Mouse (Mus musculus) megakaryocyte-erythroid progenitor cell, adult 5-6 weeks (primary cell): ENCODE measurements at regions not wholly inside any gene's neighbourhood (a gene's known extent, or its start where the extent isn't known, plus 50 kb on each side); places are given as distances from the start of the nearest gene placed in this dataset.

Experiments used
- ATAC-seq: replicated peaks from 2 replicates; pipeline ENCODE4 v1.8.0; 2016; ENCODE audit warnings: mild to moderate bottlenecking, inconsistent platforms; ENCODE audit not compliant: severe bottlenecking, poor library complexity, low FRiP score, low TSS enrichment

DNA sequence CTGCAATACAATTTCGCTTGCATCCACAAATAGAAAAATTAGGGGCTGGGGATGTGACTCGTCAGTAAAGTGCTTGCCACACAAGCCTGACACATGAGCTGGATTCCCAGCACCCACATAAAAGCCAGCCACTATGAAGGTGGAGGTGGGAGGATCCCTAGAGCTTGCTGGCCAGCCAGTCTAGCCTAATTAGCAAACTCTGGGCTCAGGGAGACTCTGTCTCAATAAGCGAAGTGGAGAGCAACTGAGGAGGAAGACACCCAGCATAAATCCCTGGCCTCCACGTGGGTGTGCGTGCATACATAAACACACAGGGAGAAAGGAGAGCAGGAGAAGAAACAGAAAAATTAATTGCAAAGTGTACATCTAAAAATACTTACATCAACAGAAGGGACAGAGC lies 134.1 kb upstream of the Gm6657 start:
- no peak for ATAC-seq

DNA sequence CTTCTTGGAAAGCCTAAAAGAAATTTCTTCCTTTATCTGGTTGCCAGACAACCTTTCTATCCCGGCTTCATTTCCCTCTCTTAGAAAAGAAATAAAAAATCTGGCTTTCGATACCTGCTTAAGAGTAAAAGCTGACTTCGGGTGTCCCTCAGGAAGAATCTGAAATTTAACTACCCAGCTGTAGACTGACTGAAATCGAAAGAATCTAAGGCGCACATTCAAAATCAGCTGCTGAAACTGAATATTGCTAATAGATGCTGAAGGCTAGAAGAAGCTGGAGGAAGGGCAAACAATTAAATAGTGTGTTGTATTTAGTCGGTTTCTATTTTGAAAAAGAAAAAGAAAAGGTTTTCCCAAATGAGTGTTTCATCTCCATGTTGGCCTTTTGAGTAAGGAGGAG lies 128.0 kb upstream of the Gm6657 start:
- no peak for ATAC-seq

DNA sequence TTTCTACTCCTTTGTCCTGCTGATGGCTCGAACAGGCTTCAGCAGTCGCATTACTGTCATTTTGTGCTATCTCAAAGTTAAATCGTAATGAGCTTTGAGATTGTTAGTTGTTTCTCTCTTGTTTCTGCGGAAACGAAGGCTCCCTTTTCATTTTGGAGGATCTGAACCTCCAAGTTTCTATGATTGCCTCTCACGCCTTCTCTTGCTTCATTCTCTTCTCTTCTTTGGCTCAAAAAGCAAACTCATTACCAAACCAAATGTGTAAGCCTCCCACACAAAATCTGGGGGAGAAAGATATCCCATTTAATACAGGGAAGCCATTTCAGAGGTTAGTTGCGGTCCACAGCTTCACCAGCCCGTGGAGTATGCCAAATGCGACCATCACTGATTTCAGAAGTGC lies 121.1 kb upstream of the Gm6657 start:
- ATAC-seq, result no peak

DNA sequence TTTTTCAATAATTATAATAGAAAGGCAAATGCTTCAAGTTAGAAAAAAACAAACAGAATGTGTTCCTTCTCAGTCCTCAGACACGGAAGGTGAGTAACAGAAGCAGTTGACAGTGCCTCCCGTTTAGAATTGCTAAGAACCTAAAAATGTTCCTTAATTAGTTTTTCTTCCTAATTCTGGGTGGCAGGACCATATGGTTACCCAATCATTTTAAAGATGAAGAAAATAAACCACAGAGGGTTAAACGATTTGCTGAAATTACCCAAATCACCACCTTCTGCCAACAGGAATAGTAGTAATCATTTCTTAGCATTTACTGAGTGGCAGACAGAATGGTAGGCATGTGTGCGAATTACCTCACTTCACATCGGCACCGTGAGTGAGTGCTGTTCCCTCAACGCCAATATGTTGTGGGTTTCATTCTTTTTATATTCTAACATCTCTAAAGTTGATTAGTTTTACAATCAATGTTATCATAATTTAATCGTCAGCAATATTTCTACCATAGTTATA lies 119.7 kb upstream of the Gm6657 start:
- no peak for ATAC-seq

DNA sequence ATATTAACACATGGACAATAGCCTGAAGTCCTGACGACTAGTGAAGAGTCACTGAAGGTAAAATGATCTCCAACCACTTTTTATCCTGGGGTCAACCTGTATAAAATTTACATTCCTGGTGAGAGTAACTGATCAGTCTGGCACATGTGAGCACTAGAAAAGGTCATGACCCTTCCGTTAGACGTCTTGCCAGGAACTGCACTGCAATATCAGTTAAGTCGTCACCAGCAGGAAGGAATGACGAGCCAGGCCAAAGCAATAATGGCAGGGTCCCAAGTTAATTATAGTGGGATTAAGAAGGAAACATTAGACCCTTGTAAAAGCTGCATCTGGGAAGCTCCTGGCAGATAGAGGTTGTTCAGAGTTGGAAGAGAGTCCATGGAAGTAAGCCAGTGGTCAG lies 116.8 kb upstream of the Gm6657 start:
- no peak for ATAC-seq

DNA sequence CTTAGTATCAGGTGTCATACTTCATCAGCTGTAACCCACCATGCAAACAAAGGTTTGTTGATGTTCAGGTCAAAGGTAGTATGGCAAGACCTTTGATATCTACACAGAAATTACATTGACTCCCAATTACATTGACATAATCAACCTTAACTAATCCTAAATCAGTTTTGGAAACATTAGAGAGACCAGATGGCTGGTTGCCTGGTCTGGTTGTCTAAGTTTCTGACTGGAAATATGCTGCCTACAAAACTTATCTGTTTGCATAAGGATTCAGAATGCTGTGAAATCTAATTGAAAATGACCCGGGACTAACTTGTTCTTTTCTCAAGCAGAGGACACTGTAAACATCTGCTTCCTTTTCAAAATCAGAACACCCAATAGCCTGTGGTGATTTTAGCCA lies 111.9 kb upstream of the Gm6657 start:
- no peak for ATAC-seq

DNA sequence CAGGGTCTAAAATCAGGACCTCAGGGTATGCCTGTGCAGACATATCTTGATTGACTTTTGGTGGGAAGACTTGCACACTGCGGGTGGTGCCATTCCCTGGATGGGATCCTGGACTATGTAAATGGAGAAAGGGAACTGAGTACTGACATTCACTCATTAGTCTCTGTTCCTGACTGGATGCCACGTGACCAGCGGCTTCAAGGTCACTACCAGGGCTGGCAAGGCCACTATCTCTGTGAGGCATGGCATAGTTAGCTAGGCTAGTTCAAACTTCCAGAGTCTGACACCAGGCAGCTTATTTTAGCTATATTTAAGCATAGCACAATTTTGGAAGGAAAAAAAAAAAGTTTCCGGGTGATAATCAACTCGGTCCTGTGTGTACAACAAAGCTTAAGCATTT lies 108.0 kb upstream of the Gm6657 start:
- no peak for ATAC-seq

DNA sequence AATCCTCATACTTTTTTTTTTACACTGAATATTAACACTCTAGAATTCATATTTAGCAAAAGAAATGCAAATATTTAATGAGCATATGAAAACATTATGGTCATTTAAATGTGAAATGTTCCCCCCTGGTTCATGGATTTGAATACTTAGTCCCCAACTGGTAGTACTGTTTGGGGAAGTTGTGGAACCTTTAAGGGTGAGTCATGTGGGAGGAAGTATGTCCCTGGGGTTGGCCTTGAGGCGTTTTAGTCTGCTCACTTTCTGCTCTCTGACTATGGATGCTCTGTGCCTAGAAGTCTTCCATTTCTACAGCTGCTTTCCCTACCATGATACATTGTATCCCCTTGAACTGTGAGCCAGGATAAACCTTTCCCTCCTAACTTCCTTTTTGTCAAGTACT lies 106.1 kb upstream of the Gm6657 start:
- no peak for ATAC-seq

DNA sequence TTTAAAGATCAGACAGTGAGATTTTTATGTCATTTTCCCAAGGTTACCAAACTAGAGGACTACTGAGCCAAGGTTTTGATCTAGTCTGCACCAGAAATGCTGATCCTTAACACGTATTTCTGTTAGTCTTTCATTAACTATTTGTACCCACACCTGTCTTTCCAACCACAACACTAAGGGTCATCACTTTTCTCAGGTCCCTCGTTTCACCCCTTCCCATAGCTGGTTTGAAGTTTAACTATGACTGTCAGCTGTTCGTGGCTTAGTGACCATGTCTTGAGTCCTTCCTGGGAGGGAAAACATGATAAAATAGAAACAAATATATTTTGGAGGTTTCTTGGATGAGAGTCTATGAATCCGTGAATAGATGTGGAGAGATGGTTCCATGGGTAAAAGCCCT lies 99.6 kb upstream of the Gm6657 start:
- no peak for ATAC-seq

DNA sequence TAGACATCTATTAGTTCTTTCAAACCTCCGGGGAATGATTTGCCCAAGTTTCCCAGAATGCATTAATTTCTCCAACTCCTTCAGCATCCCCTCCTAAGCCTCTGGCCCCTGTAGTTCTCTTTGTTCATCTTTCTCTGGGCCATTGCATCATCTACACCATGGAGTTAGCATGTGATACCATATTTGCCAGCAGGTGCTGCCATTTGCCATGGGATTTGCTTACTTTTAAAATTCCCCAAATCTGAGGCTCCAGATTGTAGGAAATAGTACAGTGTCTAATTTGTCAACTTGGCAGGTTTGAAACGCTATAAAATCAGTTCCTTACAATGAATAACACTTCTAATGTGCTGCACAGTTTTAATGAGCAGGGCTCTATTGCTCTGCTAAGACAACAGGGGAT lies 98.7 kb upstream of the Gm6657 start:
- no peak for ATAC-seq

DNA sequence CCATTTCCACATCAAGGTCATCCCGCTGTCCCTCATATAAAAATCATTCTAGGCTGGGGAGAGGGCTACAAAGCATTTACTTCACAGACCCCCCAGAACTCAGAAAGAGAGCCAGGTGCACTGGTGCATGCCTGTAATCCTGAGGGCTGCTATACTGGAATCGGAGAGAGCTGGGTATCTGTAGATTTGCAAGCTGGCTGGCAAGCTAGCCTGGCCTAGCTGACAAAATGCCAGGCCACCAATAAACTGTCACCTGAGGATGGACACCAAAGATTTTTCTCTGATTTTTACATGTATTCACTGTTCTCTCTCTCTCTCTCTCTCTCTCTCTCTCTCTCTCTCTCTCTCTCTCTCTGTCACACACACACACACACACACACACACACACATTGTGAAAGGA lies 98.1 kb upstream of the Gm6657 start:
- ATAC-seq, result no peak

DNA sequence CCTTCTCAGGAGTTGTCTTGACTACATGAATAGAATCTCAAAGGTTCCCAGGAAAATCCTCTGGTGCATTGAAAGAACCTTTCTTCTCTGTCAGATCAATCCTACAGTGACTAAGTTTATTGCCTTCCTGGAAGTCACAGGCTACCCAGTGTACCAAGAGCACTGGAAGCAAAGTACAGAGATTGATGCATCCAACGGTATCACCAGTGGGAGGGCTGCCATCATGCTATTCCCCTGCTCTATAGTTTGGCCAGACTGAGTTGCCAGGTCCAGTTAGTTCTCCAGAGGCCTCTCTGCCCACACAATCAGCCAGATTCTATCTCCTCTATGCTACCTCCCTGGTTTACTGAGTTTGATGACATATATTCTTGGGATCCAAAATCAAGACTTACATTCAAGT lies 96.9 kb upstream of the Gm6657 start:
- no peak for ATAC-seq

DNA sequence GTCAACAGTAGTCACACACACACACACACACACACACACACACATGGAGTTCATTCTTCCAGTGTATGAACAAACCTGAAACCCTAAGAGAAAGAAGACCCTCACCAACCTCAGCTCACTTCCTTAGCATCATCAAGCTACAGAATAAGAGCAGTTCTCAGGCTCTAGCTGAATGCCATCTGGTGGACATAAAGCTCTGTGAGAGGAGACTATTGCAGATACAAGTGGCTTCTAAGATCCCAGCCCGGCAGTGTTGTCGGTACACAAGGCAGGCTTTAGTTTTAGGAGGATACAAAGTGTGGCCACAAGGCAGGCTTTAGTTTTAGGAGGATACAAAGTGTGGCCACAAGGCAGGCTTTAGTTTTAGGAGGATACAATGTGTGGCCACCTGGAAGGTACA lies 96.3 kb upstream of the Gm6657 start:
- no peak for ATAC-seq

DNA sequence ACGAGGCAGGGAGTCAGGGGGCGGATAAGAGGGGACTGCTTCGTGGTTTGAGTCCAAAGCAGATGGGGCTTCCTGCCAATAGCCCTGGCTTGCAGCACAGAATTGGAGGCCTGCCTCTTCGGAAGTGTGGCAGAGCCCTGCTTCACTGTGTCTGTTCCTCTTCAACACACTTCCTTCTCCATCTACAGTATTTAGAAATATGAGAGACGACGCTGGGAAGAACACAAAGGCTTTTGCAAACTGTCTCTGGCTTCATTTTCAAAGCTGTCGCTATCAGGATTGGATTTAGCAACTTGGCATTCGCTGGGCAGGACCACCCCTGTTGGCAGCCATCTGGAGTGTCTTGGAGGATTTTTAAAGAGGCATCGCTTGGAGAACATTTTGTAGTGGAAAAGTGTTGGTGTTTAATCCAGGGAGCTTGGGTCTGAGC lies 95.3 kb upstream of the Gm6657 start:
- no peak for ATAC-seq

DNA sequence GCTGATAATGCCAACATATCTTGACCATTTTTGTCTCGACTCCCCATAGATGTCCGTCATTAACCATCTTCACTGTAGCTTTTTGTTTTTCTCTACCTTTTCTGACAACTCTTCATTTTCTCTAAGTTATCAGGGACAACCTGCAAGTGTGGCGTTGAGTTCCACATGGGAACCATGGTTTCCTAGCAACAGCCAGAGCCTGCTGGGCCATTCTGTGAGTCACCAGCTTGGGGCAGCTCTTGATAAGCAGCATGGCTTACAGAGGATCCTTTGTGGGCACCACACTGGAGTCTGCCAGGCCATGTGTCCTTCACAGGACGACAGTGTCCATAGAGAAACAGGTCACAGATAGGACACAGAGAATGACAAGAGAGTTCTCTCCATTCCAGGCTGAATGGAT lies 94.3 kb upstream of the Gm6657 start:
- no peak for ATAC-seq

DNA sequence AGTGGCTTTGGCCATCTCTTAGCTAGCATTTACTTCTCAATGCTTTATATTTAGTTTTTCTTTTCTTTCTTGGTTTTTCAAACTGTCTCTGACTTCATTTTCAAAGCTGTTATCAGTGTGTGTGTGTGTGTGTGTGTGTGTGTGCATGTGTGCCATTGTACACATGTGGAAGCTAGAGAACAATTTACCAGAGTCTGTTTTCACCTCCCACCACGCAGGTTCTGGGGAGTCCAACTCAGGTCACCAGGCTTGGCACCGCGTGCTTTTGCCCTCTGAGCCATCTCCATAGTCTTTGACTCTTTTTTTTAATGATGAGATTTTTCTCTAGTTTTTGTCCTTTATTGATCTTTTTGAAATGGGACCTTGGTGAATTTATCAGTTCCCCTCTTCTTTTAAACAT lies 93.3 kb upstream of the Gm6657 start:
- no peak for ATAC-seq

DNA sequence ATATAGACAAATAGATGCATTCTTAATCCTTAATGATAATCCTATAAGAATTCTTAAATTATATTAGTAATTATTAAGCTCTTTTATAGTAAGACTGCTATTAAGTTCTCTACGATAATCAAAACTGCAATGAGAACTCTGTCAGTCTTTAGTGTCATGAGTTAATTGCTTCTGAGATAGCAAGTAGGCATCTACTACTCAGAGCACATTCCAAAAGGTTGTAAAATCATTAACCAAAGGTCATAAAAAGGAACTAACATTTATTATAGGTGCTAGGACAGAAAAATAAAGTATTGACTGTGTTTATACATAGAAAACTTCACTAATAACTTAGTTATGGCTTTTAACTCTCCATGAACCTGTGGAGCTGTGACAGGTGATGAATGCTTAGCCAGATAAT lies 84.1 kb upstream of the Gm6657 start:
- ATAC-seq, result no peak

DNA sequence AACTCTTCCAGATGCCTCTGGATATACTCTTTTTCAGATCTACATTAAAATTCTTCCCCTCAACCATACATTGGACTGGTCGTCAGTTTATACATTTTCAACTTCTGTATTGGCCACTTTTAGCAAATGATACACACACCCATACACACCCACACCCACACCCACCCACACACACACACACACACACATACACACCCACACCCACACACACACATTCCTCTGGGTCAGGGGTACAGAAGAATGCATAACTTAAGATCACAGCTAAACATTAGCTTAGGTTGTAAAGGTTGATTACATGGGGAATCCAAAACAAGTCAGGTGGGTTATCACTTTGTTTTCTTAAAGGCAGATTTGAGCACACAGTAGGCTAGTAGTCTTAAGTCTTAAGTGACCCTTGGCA lies 75.9 kb upstream of the Gm6657 start:
- no peak for ATAC-seq

DNA sequence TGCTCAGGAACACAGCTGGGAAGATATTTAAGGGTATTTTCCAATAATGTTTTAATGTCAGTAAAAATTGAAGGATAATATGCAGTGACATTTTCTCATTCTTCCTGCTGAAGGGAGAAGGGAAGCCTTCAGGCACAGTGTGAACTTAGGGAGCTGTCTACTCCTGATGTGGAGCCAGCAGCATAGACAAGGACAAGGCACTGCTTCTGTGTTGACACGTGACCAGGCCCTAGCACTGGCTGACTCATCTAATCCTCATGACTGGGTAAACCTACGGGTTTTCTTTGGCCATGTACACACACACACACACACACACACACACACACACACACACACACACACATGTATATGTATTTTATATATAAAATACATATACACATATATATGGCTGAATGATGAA lies 74.8 kb upstream of the Gm6657 start:
- no peak for ATAC-seq

DNA sequence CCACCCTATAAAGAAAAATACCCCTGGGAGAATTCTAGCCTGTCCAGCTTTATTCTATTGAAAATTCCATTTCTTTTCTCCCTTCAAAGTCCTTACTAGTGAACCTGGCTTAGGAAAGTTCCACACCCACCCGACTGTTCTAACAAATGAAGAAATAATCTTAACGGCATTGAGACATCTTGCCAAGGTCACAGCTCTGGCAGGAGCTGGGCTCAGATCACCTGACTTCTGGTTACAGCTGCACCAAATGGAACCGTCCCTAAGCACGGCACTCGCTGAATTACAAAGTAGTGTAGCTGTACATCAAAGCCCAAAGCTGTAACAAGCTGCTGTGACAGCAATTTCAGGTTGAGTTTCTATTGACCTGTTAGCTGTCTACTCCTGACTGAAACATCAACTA lies 74.2 kb upstream of the Gm6657 start:
- ATAC-seq, result no peak

DNA sequence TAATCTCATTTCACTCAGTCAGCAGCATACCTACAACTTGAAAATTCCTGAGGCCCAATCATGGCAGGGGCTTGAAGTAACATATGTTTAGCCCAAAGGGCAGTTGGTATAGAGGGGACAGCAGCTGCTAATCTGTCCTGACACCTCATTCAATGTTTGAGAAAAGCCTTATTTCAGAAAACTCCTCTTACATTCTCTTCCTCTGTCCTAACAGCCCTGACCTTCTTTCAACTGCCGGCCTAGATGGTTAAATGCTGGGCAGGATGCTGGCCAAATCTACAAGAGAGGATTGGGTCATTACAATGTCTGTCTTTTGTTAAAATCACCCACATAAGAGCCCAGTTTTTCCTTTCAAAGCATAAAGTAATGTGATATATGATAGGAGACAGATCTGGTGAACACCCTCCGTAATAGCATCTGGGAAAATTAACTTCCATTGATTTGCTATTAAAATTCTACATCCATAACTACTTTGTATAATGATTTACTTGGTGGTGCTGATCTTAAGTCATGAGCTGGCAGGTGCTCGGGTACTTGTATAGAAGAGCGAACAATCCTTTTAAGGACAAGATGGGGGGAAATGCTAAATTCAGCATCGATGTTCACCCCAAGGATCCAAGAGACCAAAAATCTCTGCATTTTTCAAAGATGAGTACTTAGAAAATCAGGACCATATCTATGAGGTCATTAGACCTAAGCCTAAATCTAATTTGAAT lies 64.8 kb upstream of the Gm6657 start:
- no peak for ATAC-seq
